Mouse (Mus musculus): ENCODE results near the gene Clns1a.

DNA sequence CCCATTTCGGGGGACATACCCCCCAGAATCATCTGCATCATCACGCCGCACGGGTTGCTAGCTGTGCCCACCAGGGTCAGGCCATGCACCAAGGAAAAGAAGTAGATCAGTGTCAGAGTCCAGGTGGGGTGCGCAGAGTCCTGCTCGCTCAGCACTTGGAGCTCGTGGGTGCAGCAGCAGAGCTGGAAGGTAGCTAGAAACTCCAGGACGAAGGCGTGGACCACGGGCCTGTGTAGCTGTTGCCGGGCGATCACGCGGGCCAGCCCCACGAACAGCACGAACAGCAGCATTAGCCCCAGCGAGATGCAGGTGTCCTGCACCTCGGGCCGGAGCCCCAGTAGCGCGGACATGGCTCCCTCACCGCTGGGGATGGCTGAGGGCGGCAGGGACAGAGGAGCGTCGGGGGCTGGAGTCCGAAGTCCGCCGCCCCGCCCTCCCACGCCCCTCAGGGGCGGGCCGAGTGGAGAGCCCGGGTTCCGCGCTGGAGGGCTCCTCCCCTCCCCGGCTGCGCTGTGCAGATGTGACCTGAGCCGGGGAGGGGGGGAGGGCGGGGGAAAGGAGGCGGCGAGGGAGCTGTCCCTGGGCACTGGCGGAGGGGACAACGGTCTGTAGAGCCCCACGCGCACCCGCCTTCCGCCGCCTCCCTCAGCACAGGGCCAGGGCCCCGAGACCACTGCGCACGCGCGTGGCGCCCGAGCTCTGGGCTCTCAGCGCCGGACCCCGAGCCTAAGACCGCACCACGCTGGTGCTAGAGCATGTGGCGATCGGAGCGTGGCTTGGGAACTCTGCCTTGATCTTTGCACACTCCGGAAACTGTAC is 41.4 kb downstream of the Clns1a start, which contains the start of gene Aqp11:
- no peak for TF ChIP-seq CTCF (IDR thresholded peaks at IDR 0.05; ENCODE audit: low read depth)
- TF ChIP-seq EP300 (optimal IDR thresholded peaks at IDR 0.05) = no peak

All from stomach, postnatal 0 days (tissue).